In genomic region chr11:5057541-5057855, GRCm38 (mm10) we compare ENCODE assay signal across 9 mouse cellular contexts. TPM values are rescaled to one million over a fixed set of nuclear protein-coding genes. Genes with fewer than 3 reads are reported as not detected.
DNase-seq lines count a peak whose midpoint lies in the region; ATAC-seq and TF ChIP-seq lines count a peak whose summit lies in the region.
"Had no signal": no experiment of that assay in that cellular context is flagged by ENCODE, and none has a peak within 500 bp of the region (broad histone marks: within the 10 kb centered on the region; RNA-seq: fewer than 3 reads in every experiment).

No protein-coding gene starts in this region.

- no peaks in the 10 kb centered on the region for H3K9me3 ChIP-seq in heart, embryonic 13.5 days
- H3K9me3 ChIP-seq in hindbrain, embryonic 14.5 days (ENCODE audit: control insufficient read depth, low read length), result no peaks in the 10 kb centered on the region
- H3K9me3 ChIP-seq in midbrain, embryonic 14.5 days (ENCODE audit: control insufficient read depth, low read length), result no peaks in the 10 kb centered on the region

- H3K4me1 ChIP-seq in heart, embryonic 13.5 days, result peaks cover 46% of the 10 kb centered on the region
- peaks cover 12% of the 10 kb centered on the region for H3K4me1 ChIP-seq in bone marrow macrophage, adult 2 months (ENCODE audit: control insufficient read depth, insufficient read depth, low read length)
- peaks cover 26% of the 10 kb centered on the region for H3K4me1 ChIP-seq in hindbrain, embryonic 14.5 days (replicated peaks; ENCODE audit: control insufficient read depth, insufficient read depth, low read length)
- H3K4me1 ChIP-seq in midbrain, embryonic 14.5 days (ENCODE audit: control insufficient read depth, insufficient read depth, low read length), result peaks cover 32% of the 10 kb centered on the region

- no peak for DNase-seq in heart, postnatal 4 days
- no peak for DNase-seq in hindbrain, embryonic 14.5 days (ENCODE audit: low spot score)
- DNase-seq in midbrain, embryonic 14.5 days, result no peak
- no peak for DNase-seq in urinary bladder, postnatal 14 days (ENCODE audit: low spot score)
- no peak for DNase-seq in right cerebral cortex, adult 18-20 months
- DNase-seq in layer of hippocampus, adult 9-11 months, result no peak

- WGBS in heart, embryonic 13.5 days, result 26% methylated on average over 8 of the region's 8 CpGs
- 12% methylated on average over 8 of the region's 8 CpGs for WGBS in hindbrain, embryonic 14.5 days
- WGBS in midbrain, embryonic 14.5 days, result 13% methylated on average over 8 of the region's 8 CpGs

- no peak for TF ChIP-seq CTCF in bone marrow macrophage, adult 2 months (IDR thresholded peaks at IDR 0.05; ENCODE audit: low read depth, low read length)

- peak overlapping the region; percentile 64 for H3K4me3 ChIP-seq in heart, embryonic 13.5 days
- H3K4me3 ChIP-seq in bone marrow macrophage, adult 2 months (ENCODE audit: insufficient read depth, low read length), result peak overlapping the region; percentile 48
- peak overlapping the region; percentile 34 for H3K4me3 ChIP-seq in hindbrain, embryonic 14.5 days (replicated peaks; ENCODE audit: low read length)
- peak overlapping the region; percentile 43 for H3K4me3 ChIP-seq in midbrain, embryonic 14.5 days (replicated peaks; ENCODE audit: low read depth, low read length)

- H3K36me3 ChIP-seq in heart, embryonic 13.5 days, result peaks cover 9% of the 10 kb centered on the region
- peaks cover 4% of the 10 kb centered on the region for H3K36me3 ChIP-seq in hindbrain, embryonic 14.5 days (replicated peaks; ENCODE audit: control insufficient read depth, insufficient read depth)
- H3K36me3 ChIP-seq in midbrain, embryonic 14.5 days (ENCODE audit: control insufficient read depth, insufficient read depth, low read length), result 0 out of 2 replicates have a peak, but pooled peaks cover 5% of the 10 kb centered on the region

- no peak overlapping the region for H3K27ac ChIP-seq in heart, embryonic 13.5 days (replicated peaks)
- H3K27ac ChIP-seq in bone marrow macrophage, adult 2 months (ENCODE audit: insufficient read depth, low read depth, low read length), result no peak overlapping the region
- no peak overlapping the region for H3K27ac ChIP-seq in hindbrain, embryonic 14.5 days
- no peak overlapping the region for H3K27ac ChIP-seq in midbrain, embryonic 14.5 days (replicated peaks; ENCODE audit: low read depth, low read length)

- ATAC-seq in heart, embryonic 13.5 days (ENCODE audit: extremely low read depth, insufficient number of reproducible peaks, low FRiP score, low TSS enrichment), result no peak
- ATAC-seq in hindbrain, embryonic 14.5 days (ENCODE audit: low FRiP score), result no peak
- no peak for ATAC-seq in midbrain, embryonic 14.5 days (ENCODE audit: low FRiP score, low TSS enrichment)

- TF ChIP-seq POLR2A in bone marrow macrophage, adult 2 months (IDR thresholded peaks at IDR 0.05; ENCODE audit: borderline replicate concordance, low read depth, low read length), result no peak

- H3K9ac ChIP-seq in heart, embryonic 13.5 days, result peak overlapping the region; percentile 79
- H3K9ac ChIP-seq in hindbrain, embryonic 14.5 days, result peak overlapping the region; percentile 24; the same call in 1 of the 2 replicates
- H3K9ac ChIP-seq in midbrain, embryonic 14.5 days (replicated peaks; ENCODE audit: low read length), result peak overlapping the region; percentile 50

- peak overlapping the region; percentile 97 for H3K4me2 ChIP-seq in heart, embryonic 13.5 days
- H3K4me2 ChIP-seq in hindbrain, embryonic 14.5 days (replicated peaks), result peak overlapping the region; percentile 54
- peak overlapping the region; percentile 83 for H3K4me2 ChIP-seq in midbrain, embryonic 14.5 days (ENCODE audit: low read length)

- peaks cover 77% of the 10 kb centered on the region for H3K27me3 ChIP-seq in heart, embryonic 13.5 days (replicated peaks)
- H3K27me3 ChIP-seq in hindbrain, embryonic 14.5 days (ENCODE audit: control insufficient read depth, insufficient read depth, low read length), result peaks cover 68% of the 10 kb centered on the region
- H3K27me3 ChIP-seq in midbrain, embryonic 14.5 days (ENCODE audit: control insufficient read depth, insufficient read depth, low read length), result peaks cover 66% of the 10 kb centered on the region

RNA-seq across cellular contexts. Expression of gene Rasl10a, which starts 0.4 kb away (rescaled TPM):
- polyA plus RNA-seq in heart, embryonic 13.5 days (2015; fragmentation: Nextera tagmentation; extraction: Ambion mirVana), result 0.59 and 0.70 TPM in 2 replicates
- 1 to 10 TPM in 1 of 2 experiments, under 1 TPM in 1; 0.41 to 1.0 TPM for total RNA-seq in heart, postnatal 4 days (2021)
- not detected in 2 replicates for polyA plus RNA-seq in bone marrow macrophage, adult 2 months (2012; ENCODE audit: insufficient read depth, insufficient read length, missing spikeins)
- polyA plus RNA-seq in hindbrain, embryonic 14.5 days (2014; fragmentation: Nextera tagmentation; extraction: Ambion mirVana), result 1.0 and 1.8 TPM in 2 replicates
- 0.33 and 1.3 TPM in 2 replicates for polyA plus RNA-seq in midbrain, embryonic 14.5 days (2014; fragmentation: Nextera tagmentation; extraction: Ambion mirVana)
- total RNA-seq: hematopoietic stem cell, adult 5-6 weeks had no signal

RNA-seq across cellular contexts. Expression of gene Gas2l1, which starts 7.6 kb away (rescaled TPM):
- polyA plus RNA-seq in heart, embryonic 13.5 days (2015; fragmentation: Nextera tagmentation; extraction: Ambion mirVana), result 21.0 TPM in 2 replicates
- 10 to 100 TPM; 20.3 to 22.1 TPM for total RNA-seq in heart, postnatal 4 days (2021)
- polyA plus RNA-seq in bone marrow macrophage, adult 2 months (2012; ENCODE audit: insufficient read depth, insufficient read length, missing spikeins), result 42.0 and 44.9 TPM in 2 replicates
- polyA plus RNA-seq in hindbrain, embryonic 14.5 days (2014; fragmentation: Nextera tagmentation; extraction: Ambion mirVana), result 24.9 and 28.9 TPM in 2 replicates
- 19.7 and 22.1 TPM in 2 replicates for polyA plus RNA-seq in midbrain, embryonic 14.5 days (2014; fragmentation: Nextera tagmentation; extraction: Ambion mirVana)

RNA-seq across cellular contexts. Expression of gene Rhbdd3, which starts 41.2 kb away (rescaled TPM):
- 28.2 and 34.3 TPM in 2 replicates for polyA plus RNA-seq in heart, embryonic 13.5 days (2015; fragmentation: Nextera tagmentation; extraction: Ambion mirVana)
- 10 to 100 TPM; 19.4 to 20.6 TPM for total RNA-seq in heart, postnatal 4 days (2021)
- polyA plus RNA-seq in bone marrow macrophage, adult 2 months (2012; ENCODE audit: insufficient read depth, insufficient read length, missing spikeins), result 15.0 and 20.6 TPM in 2 replicates
- 39.7 and 44.5 TPM in 2 replicates for polyA plus RNA-seq in hindbrain, embryonic 14.5 days (2014; fragmentation: Nextera tagmentation; extraction: Ambion mirVana)
- 34.5 and 45.4 TPM in 2 replicates for polyA plus RNA-seq in midbrain, embryonic 14.5 days (2014; fragmentation: Nextera tagmentation; extraction: Ambion mirVana)

RNA-seq across cellular contexts. Expression of gene Ewsr1, which starts 41.6 kb away (rescaled TPM):
- polyA plus RNA-seq in heart, embryonic 13.5 days (2015; fragmentation: Nextera tagmentation; extraction: Ambion mirVana), result 435 and 450 TPM in 2 replicates
- total RNA-seq in heart, postnatal 4 days (2021), result 100 to 1,000 TPM; 247 to 254 TPM
- polyA plus RNA-seq in bone marrow macrophage, adult 2 months (2012; ENCODE audit: insufficient read depth, insufficient read length, missing spikeins), result 433 and 488 TPM in 2 replicates
- 267 and 288 TPM in 2 replicates for polyA plus RNA-seq in hindbrain, embryonic 14.5 days (2014; fragmentation: Nextera tagmentation; extraction: Ambion mirVana)
- polyA plus RNA-seq in midbrain, embryonic 14.5 days (2014; fragmentation: Nextera tagmentation; extraction: Ambion mirVana), result 346 and 428 TPM in 2 replicates

Comparison
In these comparisons a context has a peak if more than half of its experiments do, and no peak if none do; other contexts are left out.
1. H3K9ac ChIP-seq: peak in every context shown above with its lines; median percentile 79 in heart, embryonic 13.5 days; 50 in midbrain, embryonic 14.5 days; 24 in hindbrain, embryonic 14.5 days.